Mouse (Mus musculus) kidney, adult 2 months (tissue): ENCODE data around the gene Ebf1.

Experiments
- CTCF ChIP-seq: fragments of 200-500 bp; conservative IDR thresholded peaks from 2 replicates; pipeline ENCODE4 v1.5.1; 2011; ENCODE audit warnings: low read depth, mild to moderate bottlenecking, control low read depth, low read length, moderate library complexity, mixed read lengths; ENCODE audit not compliant: insufficient read depth, insufficient read length
- POLR2A ChIP-seq: fragments of 200-500 bp; IDR thresholded peaks from one replicate; pipeline ENCODE4 v1.6.1; 2011; ENCODE audit warnings: low read depth, low read length, control low read depth

GRCm38 (mm10) chr11:44729931-44730330 lies 112.8 kb downstream of the Ebf1 start:
- TF ChIP-seq POLR2A (no peak), CTCF (no peak)
